Mouse (Mus musculus): ENCODE results near the gene Tas2r144. TPM values are rescaled to one million over a fixed set of nuclear protein-coding genes. Genes with fewer than 3 reads are reported as not detected.

Gene Tas2r144
- polyA plus RNA-seq, 1 experiment from 2014 or later: not detected

Other genes starting within 250 kb of the Tas2r144 start
- not detected in 2 replicates for gene Sval3, start 247.2 kb upstream of the Tas2r144 start, polyA plus RNA-seq (2015; fragmentation: Nextera tagmentation; extraction: Ambion mirVana)
- gene Sva, start 176.9 kb upstream of the Tas2r144 start, polyA plus RNA-seq (2015; fragmentation: Nextera tagmentation; extraction: Ambion mirVana): not detected in 2 replicates
- gene Tas2r139, start 74.4 kb upstream of the Tas2r144 start, polyA plus RNA-seq (2015; fragmentation: Nextera tagmentation; extraction: Ambion mirVana): not detected in 2 replicates
- gene Gstk1, start 30.6 kb downstream of the Tas2r144 start, polyA plus RNA-seq (2015; fragmentation: Nextera tagmentation; extraction: Ambion mirVana): 12.3 and 13.5 TPM in 2 replicates
- 0.23 and 0.48 TPM in 2 replicates for gene Tmem139, start 46.6 kb downstream of the Tas2r144 start, polyA plus RNA-seq (2015; fragmentation: Nextera tagmentation; extraction: Ambion mirVana)
- gene Casp2, start 49.7 kb downstream of the Tas2r144 start, polyA plus RNA-seq (2015; fragmentation: Nextera tagmentation; extraction: Ambion mirVana): 43.5 and 47.5 TPM in 2 replicates
- 1.5 and 1.6 TPM in 2 replicates for gene Clcn1, start 71.4 kb downstream of the Tas2r144 start, polyA plus RNA-seq (2015; fragmentation: Nextera tagmentation; extraction: Ambion mirVana)
- 5.8 and 6.7 TPM in 2 replicates for gene Fam131b, start 109.3 kb downstream of the Tas2r144 start, polyA plus RNA-seq (2015; fragmentation: Nextera tagmentation; extraction: Ambion mirVana)
- gene Zyx, start 134.3 kb downstream of the Tas2r144 start, polyA plus RNA-seq (2015; fragmentation: Nextera tagmentation; extraction: Ambion mirVana): 47.5 and 50.1 TPM in 2 replicates
- gene Epha1, start 157.9 kb downstream of the Tas2r144 start, polyA plus RNA-seq (2015; fragmentation: Nextera tagmentation; extraction: Ambion mirVana): 0.31 and 0.68 TPM in 2 replicates
- gene Tas2r143, start 184.9 kb downstream of the Tas2r144 start, polyA plus RNA-seq (2015; fragmentation: Nextera tagmentation; extraction: Ambion mirVana): not detected in 2 replicates
- not detected in 2 replicates for gene Tas2r135, start 190.1 kb downstream of the Tas2r144 start, polyA plus RNA-seq (2015; fragmentation: Nextera tagmentation; extraction: Ambion mirVana)
- not detected in 2 replicates for gene Tas2r126, start 219.2 kb downstream of the Tas2r144 start, polyA plus RNA-seq (2015; fragmentation: Nextera tagmentation; extraction: Ambion mirVana)
- gene Olfr458, start 249.9 kb downstream of the Tas2r144 start, polyA plus RNA-seq (2015; fragmentation: Nextera tagmentation; extraction: Ambion mirVana): not detected in 2 replicates